Mouse (Mus musculus) B cell, adult 2 months (primary cell): Measurements from ENCODE around the gene Daw1.

Source experiments
- DNase-seq, 2 experiments: peaks; one replicate each; pipeline ENCODE4 v3.0.0; 2022

The Daw1 gene

DNA sequence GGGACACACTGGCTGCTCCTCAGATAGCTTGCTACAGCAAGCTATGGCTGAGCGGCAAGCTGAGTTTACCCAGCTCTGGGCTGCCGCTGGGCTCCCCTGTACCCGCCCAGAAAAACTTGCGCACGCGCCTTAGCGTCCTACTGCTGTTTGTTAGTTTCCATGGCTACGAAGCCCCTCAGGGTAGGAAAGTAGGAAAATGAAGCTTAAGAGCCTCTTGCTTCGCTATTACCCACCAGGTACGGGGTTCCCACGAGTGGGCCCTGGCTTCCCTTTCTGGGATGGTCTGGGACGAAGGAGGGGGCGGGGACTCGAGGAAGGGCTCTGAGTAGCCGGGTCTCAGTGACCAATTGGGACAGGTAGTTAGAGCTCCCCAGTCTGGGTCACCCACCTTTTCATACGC is at the start of gene Daw1:
Gene Daw1, plus strand, starts transcription at position 150 of the 400 bp plus-strand sequence.
- DNase-seq, result no peak

DNA sequence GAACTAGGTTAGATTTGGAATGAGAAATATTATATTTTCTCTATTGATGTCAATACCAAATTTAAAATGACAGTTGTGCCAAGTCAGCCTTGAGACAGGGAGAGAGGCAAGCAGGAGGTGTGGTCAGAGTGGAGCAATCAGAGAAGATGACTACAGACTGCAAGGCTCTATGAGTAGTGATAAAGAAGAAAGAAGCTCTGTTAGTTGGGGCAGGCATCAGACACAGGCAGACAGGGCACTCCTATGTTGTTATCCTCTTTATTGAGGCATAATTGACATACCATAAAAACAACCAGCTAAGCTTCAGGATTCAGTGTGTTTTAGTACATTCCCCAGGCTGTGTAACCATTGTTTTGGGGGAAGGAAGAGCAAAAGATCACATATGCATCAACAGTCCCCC is 48.6 kb upstream of the Daw1 start:
- no peak for DNase-seq

- DNase-seq, result no peak
Observed at GRCm38 (mm10) chr1:83111726-83112125, 47.8 kb upstream of the Daw1 start.

DNA sequence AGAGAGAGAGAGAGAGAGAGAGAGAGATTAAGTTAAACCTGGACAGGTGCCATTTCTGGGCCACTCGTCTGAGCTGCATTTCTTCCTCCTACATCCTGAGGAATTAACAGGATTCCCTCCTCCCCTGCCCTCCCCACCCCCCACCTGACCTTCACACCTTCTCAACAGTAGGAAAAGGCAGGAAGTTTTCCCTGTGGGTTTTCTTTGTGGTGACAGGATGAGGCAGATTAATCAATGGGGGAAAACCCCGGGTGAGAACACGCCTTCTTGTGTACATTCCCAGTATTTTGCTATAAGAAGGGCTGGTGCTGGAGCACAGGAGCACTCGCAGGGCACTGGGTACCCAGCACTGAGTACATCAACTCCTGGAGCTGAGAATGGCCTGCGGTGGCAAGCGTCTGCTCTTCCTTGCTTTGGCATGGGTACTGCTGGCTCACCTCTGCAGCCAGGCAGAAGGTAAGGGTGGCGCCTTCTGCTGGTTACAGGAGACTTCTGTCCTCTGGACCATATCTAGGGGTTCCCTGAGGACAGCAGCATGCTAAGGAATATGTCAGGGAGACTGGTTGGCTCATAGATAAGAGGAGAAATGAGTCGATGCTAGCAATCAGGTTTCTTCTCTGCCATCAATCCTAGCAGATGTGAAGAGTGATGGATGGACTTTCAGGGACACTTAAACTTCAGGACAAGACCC is 43.0 kb upstream of the Daw1 start, which contains the start of gene Ccl20:
Gene Ccl20, plus strand, starts transcription at position 320 of the 691 bp plus-strand sequence.
- DNase-seq, result no peak

- no peak for DNase-seq
Observed at GRCm38 (mm10) chr1:83117217-83117616, 42.3 kb upstream of the Daw1 start.

DNA sequence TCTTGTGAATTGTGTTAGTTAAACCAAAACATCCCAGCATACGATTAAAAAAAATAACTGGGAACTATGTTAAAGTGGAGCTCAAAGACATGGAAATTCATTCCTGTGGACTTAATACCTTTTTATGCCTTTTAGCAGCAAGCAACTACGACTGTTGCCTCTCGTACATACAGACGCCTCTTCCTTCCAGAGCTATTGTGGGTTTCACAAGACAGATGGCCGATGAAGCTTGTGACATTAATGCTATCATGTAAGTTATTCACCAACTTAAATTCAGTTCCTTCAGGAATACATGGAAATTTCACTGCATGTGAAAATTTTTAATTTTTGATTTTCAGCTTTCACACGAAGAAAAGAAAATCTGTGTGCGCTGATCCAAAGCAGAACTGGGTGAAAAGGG is 41.9 kb upstream of the Daw1 start:
- no peak for DNase-seq

DNA sequence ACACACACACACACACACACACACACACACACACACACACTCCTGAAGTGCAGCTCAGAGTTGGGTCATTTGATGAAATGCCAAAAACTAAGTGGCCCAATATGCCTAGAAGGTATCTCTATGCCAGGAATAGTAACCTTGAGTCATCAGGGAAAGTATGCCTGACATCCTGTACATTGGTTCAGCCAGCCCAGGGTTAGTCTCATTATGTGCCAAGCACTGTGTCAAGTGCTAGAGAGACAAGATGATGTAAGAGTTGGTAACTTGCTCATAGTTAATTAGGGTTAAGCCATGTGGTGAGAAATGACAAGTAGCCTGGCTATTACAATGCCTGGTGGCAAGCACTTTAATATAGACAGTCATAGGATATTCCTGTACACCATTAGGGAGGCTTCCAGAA is 39.6 kb upstream of the Daw1 start:
- DNase-seq, result no peak

- DNase-seq, result no peak
Observed at GRCm38 (mm10) chr1:83120312-83120711, 39.2 kb upstream of the Daw1 start.

DNA sequence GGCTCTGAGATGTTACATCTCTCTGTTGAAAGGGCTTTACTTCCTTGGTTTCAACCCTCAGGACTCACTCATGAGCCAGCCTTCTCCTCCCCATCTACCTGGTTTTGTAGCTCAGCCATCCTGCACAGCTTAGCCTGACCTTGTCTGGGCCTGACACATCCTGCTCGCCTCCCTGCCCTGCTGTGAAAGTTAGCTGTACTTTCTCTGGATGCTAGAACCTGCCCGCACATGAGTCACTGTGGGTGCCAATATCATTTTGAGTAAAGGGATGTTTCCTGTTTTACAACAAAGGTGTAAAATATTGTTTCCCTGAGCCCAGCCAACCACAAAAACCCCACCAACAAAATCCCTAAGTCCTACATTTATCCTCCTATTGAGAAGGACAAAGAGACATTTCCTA is 36.4 kb upstream of the Daw1 start:
- no peak for DNase-seq

DNA sequence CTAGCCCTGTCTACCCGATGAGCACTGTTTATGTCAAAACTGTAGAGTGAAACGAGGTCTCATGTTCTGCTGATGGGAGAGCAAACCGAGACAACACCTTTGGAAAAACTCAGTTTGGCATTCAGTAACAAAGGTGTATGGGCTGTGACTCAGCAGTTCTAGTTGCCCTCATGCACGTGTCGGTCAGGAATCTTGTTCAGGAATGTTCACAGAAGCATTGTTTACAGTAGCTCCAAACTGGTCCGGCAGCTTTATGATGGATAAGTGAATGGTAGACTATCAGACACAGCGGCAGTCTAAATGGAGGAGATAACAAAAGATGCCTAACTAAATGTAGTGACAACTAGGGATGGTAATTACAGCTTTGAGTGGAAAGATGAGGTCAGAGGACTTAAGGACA is 23.7 kb upstream of the Daw1 start:
- DNase-seq, result no peak

DNA sequence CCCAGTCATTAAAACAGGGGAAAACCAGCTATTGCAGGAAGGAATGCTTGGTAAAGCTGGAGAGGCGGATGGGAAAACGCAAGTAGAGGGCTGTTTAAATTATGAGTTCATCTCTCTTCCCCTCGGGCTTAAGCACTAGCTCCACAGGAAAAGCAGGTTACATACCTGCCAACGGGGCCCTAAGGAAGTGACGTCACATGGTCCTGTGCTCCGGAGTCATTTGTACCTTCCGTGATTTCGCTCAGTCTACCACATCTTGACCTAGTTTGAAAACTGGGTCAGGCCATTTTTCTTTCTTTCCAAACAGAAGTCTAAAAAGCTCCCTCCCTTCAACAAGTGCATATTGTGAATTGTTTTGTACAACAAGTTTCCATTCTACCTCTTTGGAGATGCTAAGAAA is 21.7 kb upstream of the Daw1 start:
- no peak for DNase-seq

DNA sequence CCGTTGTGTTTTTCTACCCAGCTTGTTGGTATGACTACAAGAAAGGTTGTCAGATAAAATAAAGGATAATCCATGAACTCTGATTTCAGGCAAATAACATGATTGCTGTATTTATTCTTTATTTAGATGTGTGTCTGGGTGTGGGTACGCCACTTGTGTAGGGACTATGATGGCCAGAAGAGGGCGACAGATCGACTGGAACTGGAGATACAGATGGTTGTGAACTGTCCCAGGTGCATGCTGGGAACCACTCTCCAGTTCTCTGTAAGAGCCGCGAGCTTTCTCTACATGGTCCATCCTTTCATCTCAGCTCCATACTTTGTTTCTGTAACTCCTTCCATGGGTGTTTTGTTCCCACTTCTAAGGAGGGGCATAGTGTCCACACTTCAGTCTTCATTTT is 20.8 kb upstream of the Daw1 start:
- DNase-seq, result no peak

- DNase-seq, result no peak
Observed at GRCm38 (mm10) chr1:83141510-83141909, 18.0 kb upstream of the Daw1 start.

DNA sequence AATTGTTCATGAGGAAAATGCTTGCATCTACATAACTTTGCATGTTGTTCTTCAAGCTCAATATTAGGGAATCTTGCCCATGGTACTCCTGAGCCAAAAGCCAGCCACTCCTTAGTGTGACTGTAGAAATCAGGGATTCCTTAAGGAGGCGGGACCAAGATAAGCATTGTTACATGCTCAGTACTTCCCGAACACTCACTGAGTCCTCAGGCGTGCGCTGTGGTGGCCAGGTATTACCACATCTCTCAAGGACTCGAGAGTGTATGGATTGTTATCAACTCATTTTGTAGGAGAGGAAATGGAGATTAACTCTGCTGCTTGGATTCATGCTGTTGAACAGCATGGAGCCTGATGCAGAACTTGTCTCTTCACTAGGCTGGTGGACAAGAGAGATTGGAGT is 17.5 kb upstream of the Daw1 start:
- no peak for DNase-seq

- DNase-seq, result no peak
Observed at GRCm38 (mm10) chr1:83146547-83146946, 13.0 kb upstream of the Daw1 start.

DNA sequence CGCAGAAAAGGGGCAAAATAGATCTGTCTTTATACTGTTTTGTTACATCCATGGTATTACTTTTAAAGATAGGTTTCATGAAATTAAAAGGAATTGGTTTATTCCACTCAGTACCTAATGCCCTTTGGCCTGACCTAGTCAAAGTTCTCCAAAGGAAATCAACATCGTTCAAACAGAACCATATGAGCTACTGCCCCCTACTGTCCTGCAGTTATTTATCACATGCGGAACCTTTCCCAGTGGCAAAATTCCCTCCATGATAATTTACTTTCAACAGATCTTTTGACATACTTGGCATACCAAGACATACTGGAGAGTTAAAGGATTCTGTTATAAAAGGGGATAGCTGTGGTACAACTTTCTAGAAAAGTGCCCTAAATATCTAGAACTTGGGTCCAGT is 9.3 kb upstream of the Daw1 start:
- no peak for DNase-seq

DNA sequence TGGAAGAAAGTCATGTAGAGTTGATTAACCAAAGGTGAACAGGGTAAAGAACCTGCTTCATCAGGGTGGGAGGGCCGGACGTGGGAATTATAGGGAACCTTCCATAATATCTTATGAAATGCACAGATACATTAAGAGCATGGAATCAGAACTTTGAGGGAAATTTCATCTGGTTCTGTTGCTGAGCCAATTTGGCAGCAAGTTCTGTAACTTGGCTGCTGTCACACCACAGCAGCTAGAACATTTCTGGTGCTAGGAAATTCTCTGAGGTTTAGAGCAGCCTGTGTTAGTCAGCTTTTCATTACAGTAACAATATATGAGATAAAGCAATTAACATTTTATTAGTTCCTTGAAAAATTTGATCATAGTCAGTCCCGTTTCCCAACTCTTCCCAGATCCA is 6.6 kb upstream of the Daw1 start:
- DNase-seq, result no peak

- DNase-seq, result no peak
Observed at GRCm38 (mm10) chr1:83156876-83157275, 2.7 kb upstream of the Daw1 start.

GRCm38 (mm10) chr1:83161658-83162057 is 2.1 kb downstream of the Daw1 start:
- DNase-seq, result no peak

DNA sequence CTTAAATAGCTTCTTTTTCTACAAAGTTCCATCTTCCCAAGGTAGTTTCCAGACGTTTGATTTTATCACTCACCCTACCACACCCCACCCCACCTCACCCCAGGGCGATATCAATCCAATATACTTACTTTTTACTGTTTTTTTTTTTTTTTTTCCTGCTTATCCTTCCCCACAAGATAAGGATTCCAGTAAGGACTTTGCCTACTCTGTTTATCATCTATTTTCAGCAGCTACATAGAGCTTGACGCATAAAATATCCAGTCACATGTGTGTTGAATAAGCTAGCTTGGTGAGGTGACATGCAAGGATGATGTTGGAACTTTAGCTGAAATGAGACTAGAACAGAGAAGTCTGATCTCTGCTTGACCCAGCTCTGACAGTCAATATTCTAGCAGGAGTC is 4.5 kb downstream of the Daw1 start:
- DNase-seq, result no peak

DNA sequence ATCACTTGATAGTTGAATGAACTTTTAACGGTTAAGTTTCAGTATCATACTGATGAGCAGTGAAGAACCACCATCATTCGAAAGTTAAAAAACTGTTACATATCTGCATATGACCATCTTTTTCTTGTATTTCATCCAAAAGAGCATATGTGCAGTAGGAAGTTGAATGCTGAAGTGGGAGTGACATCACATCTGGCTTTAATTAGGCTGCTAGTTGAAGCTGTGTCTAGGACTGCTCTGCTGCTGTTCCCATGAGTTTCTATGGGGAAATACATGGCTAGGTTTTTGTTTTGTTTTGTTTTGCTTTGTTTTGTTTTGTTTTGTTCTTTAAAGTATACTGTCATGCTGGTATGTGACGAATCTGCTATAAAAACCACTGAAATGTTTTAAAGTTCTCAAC is 9.6 kb downstream of the Daw1 start:
- no peak for DNase-seq

DNA sequence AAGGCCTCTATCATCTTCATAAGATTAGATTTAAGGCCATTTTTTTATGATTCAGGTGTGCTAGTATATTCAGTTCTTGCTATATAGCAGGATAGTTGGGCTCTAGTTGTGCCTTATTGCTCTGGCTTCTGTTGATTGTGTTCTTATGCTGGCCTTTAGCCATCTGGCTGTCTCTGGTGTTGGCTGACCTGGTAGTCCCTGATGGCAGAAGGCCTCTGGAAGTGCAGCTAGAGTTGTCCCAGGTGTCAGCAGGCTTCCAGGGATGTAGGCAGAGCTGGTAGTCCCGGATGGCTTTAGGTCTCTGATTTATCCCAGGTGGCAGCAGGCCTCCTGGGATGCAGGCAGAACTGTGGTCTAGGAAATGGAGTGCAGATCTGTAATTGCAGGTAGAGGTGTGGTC is 16.4 kb downstream of the Daw1 start:
- no peak for DNase-seq

- DNase-seq, result no peak
Observed at GRCm38 (mm10) chr1:83179531-83179930, 20.0 kb downstream of the Daw1 start.

DNA sequence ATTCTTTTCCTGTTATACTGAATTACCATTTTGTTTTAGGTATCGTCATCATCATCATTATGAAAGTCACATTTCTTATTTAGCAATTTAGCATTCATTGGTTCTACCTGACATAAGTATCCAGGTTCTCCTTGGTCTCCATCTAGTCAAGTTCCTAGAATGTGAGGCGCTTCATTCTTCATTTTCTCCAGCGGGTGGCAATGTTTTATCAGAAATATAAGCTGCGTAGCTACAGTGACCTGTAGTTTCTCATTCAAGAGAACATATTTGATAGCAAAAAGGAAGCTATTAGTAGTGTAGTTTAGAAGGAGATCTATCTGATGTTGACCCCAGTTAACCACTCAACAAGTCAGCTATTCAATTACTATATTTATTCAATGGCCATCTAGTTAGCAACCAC is 21.9 kb downstream of the Daw1 start:
- DNase-seq, result no peak

- DNase-seq, result peak; percentile 1
Observed at GRCm38 (mm10) chr1:83187154-83187553, 27.6 kb downstream of the Daw1 start.

GRCm38 (mm10) chr1:83209981-83210380 is 50.4 kb downstream of the Daw1 start:
- DNase-seq, result no peak
